ENCODE assay signal across 9 mouse cellular contexts in genomic region chr19:3832851-3833353, GRCm38 (mm10). TPM values are rescaled to one million over a fixed set of nuclear protein-coding genes. Genes with fewer than 3 reads are reported as not detected.
DNase-seq lines count a peak whose midpoint lies in the region; ATAC-seq lines count a peak whose summit lies in the region.
"Had no signal": no experiment of that assay in that cellular context is flagged by ENCODE, and none has a peak within 500 bp of the region (broad histone marks: within the 10 kb centered on the region; RNA-seq: fewer than 3 reads in every experiment).

No protein-coding gene starts in this region.

- H3K9me3 ChIP-seq in liver, embryonic 16.5 days (replicated peaks; ENCODE audit: control insufficient read depth, low read length) = no peaks in the 10 kb centered on the region
- H3K9me3 ChIP-seq in stomach, embryonic 14.5 days (ENCODE audit: control insufficient read depth, low read depth, low read length) = no peaks in the 10 kb centered on the region
- no peaks in the 10 kb centered on the region for H3K9me3 ChIP-seq in hindbrain, embryonic 10.5 days
- H3K9me3 ChIP-seq: embryonic facial prominence, embryonic 13.5 days had no signal

- no peaks in the 10 kb centered on the region for H3K36me3 ChIP-seq in liver, embryonic 16.5 days (ENCODE audit: control insufficient read depth, insufficient read depth)
- no peaks in the 10 kb centered on the region for H3K36me3 ChIP-seq in stomach, embryonic 14.5 days (ENCODE audit: control insufficient read depth, insufficient read depth, low read length)
- no peaks in the 10 kb centered on the region for H3K36me3 ChIP-seq in hindbrain, embryonic 10.5 days
- H3K36me3 ChIP-seq: embryonic facial prominence, embryonic 13.5 days; neural tube, embryonic 12.5 days had no signal

- peak; percentile 96 for DNase-seq in Muller cell, postnatal 12 days (ENCODE audit: inconsistent ontology term)
- peak; percentile 34 to 52 for DNase-seq in heart, postnatal 36 days
- no peak for DNase-seq in gastrocnemius, adult 8-10 months (ENCODE audit: low spot score in 2 of 2)
- no peak for DNase-seq in hindbrain, embryonic 10.5 days (ENCODE audit: low spot score)

- H3K9ac ChIP-seq in liver, embryonic 16.5 days (ENCODE audit: low read depth, low read length) = no peak overlapping the region; the same call in 1 of the 2 replicates
- H3K9ac ChIP-seq in stomach, embryonic 14.5 days (replicated peaks; ENCODE audit: low read depth, low read length) = no peak overlapping the region
- H3K9ac ChIP-seq: embryonic facial prominence, embryonic 13.5 days; neural tube, embryonic 12.5 days had no signal

- 0 out of 2 replicates have a peak overlapping the region, but pooled peaks have one; percentile 32 for H3K4me2 ChIP-seq in liver, embryonic 16.5 days (ENCODE audit: low read depth, low read length)
- no peak overlapping the region for H3K4me2 ChIP-seq in stomach, embryonic 14.5 days (replicated peaks; ENCODE audit: low read depth, low read length)
- H3K4me2 ChIP-seq: embryonic facial prominence, embryonic 13.5 days; neural tube, embryonic 12.5 days had no signal

- H3K27me3 ChIP-seq in liver, embryonic 16.5 days (ENCODE audit: control insufficient read depth, insufficient read depth, low read depth, low read length) = no peaks in the 10 kb centered on the region
- H3K27me3 ChIP-seq in stomach, embryonic 14.5 days (ENCODE audit: control insufficient read depth, insufficient read depth, low read length) = no peaks in the 10 kb centered on the region
- no peaks in the 10 kb centered on the region for H3K27me3 ChIP-seq in hindbrain, embryonic 10.5 days (ENCODE audit: insufficient read depth, poor library complexity, severe bottlenecking)
- H3K27me3 ChIP-seq: embryonic facial prominence, embryonic 13.5 days; neural tube, embryonic 12.5 days had no signal

- intact Hi-C loops in heart, postnatal 36 days (cut with DNase I) = no loop called here

- H3K27ac ChIP-seq in liver, embryonic 16.5 days (ENCODE audit: low read length) = peak overlapping the region; percentile 89
- H3K27ac ChIP-seq in stomach, embryonic 14.5 days (ENCODE audit: low read length) = peak overlapping the region; percentile 74; the same call in 1 of the 2 replicates
- H3K27ac ChIP-seq in hindbrain, embryonic 10.5 days = no peak overlapping the region
- H3K27ac ChIP-seq: embryonic facial prominence, embryonic 13.5 days; neural tube, embryonic 12.5 days had no signal

- ATAC-seq in cerebellum, adult (ENCODE audit: insufficient number of reproducible peaks, low FRiP score, low TSS enrichment) = peak; percentile 86; the same call in 1 of the 2 replicates
- ATAC-seq in liver, embryonic 16.5 days (ENCODE audit: low read depth) = peak; percentile 81
- ATAC-seq in stomach, embryonic 14.5 days (ENCODE audit: insufficient number of reproducible peaks, insufficient read depth, low FRiP score, low read depth) = peak; percentile 86

- H3K4me3 ChIP-seq in liver, embryonic 16.5 days (ENCODE audit: low read depth, low read length) = no peak overlapping the region
- H3K4me3 ChIP-seq in stomach, embryonic 14.5 days (ENCODE audit: low read depth, low read length) = no peak overlapping the region
- no peak overlapping the region for H3K4me3 ChIP-seq in hindbrain, embryonic 10.5 days
- H3K4me3 ChIP-seq: embryonic facial prominence, embryonic 13.5 days; neural tube, embryonic 12.5 days had no signal

- WGBS in liver, embryonic 16.5 days (ENCODE audit: insufficient replicate concordance) = 19% methylated on average over 4 of the region's 4 CpGs
- WGBS in stomach, embryonic 14.5 days = 59% methylated on average over 4 of the region's 4 CpGs
- WGBS in hindbrain, embryonic 10.5 days = 79% methylated on average over 4 of the region's 4 CpGs

- H3K4me1 ChIP-seq in liver, embryonic 16.5 days (ENCODE audit: control insufficient read depth, low read depth, low read length) = peaks cover 16% of the 10 kb centered on the region
- H3K4me1 ChIP-seq in stomach, embryonic 14.5 days (ENCODE audit: control insufficient read depth, insufficient read depth, low read length) = no peaks in the 10 kb centered on the region
- H3K4me1 ChIP-seq in hindbrain, embryonic 10.5 days (replicated peaks) = peaks cover 7% of the 10 kb centered on the region
- H3K4me1 ChIP-seq: neural tube, embryonic 12.5 days had no signal

RNA-seq across cellular contexts. Expression of gene Chka, which starts 18.7 kb away (rescaled TPM):
- 10 to 100 TPM; 10.5 to 11.5 TPM for total RNA-seq in heart, postnatal 36 days (2021)
- 18.4 and 19.3 TPM in 2 replicates for polyA plus RNA-seq in liver, embryonic 16.5 days (2015; fragmentation: Nextera tagmentation; extraction: Ambion mirVana)
- polyA plus RNA-seq in stomach, embryonic 14.5 days (2014; fragmentation: Nextera tagmentation; extraction: Ambion mirVana) = 59.8 and 60.8 TPM in 2 replicates
- 1 to 10 TPM in 3 of 4 experiments, under 1 TPM in 1; 0.97 to 1.6 (median 1.2) TPM for total RNA-seq in gastrocnemius, adult 8-10 months (2022)
- 57.5 and 59.9 TPM in 2 replicates for polyA plus RNA-seq in hindbrain, embryonic 10.5 days (2016; fragmentation: Nextera tagmentation; extraction: Ambion mirVana)

Comparison
In these comparisons a context has a peak if more than half of its experiments do, and no peak if none do; other contexts are left out.
1. DNase-seq: peak in Muller cell, postnatal 12 days (single experiment) and heart, postnatal 36 days (2 of 2); none in gastrocnemius, adult 8-10 months (0 of 2) and hindbrain, embryonic 10.5 days (single experiment).
2. Peak in every context shown above with its lines, with median percentiles within 50 percentile points of each other: ATAC-seq.